Mouse (Mus musculus): ENCODE data around the gene Pkp4. TPM values are rescaled to one million over a fixed set of nuclear protein-coding genes. Genes with fewer than 3 reads are reported as not detected.

Gene Pkp4
- total RNA-seq, 2 experiments from 2014 or later = 59.9 to 76.5 TPM

DNA sequence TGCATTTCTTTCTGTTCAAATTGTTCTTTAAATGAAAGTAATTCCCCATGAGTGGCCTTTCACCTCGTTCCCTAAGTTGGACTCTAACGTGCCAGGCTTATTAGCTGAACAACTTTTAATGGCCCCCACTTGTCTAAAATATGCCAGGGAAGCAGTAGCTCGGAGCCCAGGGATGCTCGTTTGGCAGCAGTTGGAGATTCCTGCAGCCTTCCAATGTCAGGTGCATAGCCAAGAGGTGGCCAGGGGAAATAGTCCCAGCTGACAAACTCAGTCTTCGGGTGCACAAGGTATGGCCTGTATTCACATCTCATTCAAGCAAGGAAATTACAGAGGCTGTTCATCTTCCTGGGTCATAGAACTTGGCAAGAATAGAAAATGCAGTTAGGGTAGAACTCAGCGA, 112.1 kb downstream of the Pkp4 start:
- DNase-seq = no peak

DNA sequence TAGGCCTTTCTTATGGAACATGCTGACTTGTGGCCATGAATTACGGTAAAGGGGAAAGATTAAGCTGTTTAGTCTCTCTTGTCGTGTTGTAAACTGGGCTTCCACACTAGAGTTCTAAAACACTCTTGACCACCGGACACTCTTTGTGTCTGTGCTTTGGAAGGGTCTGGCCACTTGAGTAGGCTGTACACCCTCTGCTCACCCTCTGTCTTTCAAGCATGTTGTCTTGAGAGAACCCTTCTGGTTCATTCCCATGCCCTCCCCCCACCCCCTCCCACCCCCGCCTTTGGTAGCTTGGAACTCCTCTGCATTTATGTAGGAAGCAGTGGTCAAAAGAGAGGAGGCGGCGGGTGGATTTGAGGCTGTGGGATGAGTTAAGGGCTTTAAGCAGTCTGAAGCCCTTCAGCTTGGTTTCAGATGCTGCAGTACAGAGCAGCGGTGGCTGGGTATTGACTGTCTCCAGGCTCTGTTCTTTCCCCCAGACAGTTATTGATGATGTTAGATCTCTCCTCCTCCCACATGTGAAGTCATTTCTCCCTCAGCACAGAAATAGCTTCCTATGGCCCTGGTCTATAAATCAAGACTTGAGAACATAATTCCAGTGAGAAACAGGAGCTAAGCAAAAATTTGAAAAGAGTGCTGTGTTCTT, 120.4 kb downstream of the Pkp4 start:
- no peak for DNase-seq

DNA sequence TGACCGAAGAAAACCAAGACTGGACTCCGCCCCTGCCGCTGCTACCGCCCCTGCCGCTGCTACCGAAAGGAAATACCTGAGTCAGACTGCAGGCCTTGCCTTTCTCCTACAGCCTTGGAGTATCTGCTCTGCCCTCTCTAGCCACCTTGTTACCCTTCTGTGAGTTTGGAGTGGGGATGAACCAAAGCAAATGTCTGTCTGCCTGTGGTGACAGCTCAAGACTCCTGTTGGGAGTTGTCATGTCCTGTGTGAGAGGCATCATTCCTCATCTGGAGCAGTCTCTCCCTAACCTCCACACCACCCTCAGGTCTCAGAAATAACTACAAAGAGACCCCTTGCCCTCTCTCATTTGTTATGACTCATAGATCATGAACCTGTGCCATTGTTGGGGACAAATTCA, 122.3 kb downstream of the Pkp4 start:
- DNase-seq = no peak

DNA sequence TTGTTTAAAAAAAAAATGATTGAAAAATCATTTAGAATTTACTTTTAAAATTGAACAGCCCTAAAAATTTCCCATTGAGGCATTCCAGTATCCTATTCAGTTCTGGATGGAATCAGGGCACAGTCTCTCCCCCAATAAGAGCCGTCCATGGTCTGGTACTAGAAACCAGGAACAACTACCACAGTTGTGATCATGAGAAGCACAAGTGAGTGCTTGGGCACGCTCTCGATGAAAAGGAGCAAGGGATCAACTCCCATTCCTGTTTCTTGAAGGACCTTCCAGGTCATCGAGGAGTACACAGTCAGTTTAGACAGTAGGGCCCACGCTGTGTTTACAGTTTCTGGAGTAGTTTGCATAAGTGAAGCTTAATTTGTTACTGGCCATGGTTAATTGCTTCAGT, 123.6 kb downstream of the Pkp4 start:
- DNase-seq = no peak

DNA sequence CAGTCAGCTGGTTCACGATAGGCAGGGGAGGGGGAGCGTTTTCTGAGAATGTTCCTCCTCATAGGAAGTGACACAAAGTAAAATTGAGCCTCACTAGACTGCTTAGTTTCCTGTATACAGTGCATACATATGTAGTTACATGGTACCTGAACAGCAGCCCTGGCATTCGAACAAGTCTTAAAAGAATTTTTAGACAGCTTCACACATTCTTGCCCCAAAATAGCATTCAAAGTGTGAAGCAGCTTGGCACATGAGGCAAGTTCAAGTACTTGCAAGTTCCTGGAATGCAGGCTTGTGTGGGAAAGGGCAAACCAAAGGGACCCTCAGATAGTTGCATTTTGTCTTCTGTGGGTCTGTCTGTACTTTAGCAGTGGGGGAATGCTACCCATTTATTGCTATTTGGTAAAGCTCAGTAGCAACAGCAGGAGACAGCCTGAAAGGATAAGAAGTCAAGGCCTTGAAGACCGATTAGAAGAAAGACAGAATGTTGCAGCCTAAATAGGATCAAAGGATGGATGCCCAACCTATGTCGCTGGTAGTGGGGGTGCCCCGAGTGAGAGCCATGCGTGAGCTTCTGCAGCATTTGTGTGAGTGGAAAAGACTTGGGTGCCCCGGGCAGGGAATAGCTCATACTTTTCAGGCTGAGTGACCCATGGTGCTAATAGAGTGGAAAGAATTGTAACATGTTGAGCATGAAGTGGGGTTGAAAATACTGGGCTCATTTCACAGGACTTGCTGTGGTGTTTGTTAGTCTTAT, 124.3 kb downstream of the Pkp4 start:
- DNase-seq = no peak

DNA sequence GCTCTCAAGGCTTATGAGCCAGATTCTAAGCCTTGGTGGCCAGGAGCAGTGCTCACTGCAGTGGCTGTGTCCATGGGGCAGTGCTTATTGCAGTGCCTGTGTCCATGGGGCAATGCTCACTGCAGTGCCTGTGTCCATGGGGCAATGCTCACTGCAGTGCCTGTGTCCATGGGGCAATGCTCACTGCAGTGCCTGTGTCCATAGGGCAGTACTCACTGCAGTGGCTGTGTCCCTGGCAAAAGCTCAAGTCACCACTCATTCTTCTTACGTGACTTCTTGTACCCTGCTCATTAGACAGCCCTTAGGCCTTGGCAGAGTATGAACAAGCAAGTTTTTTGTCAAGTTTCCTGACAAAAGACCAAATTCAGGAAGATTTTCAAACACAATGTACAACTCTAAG, 124.9 kb downstream of the Pkp4 start:
- DNase-seq = peak; percentile 30

DNA sequence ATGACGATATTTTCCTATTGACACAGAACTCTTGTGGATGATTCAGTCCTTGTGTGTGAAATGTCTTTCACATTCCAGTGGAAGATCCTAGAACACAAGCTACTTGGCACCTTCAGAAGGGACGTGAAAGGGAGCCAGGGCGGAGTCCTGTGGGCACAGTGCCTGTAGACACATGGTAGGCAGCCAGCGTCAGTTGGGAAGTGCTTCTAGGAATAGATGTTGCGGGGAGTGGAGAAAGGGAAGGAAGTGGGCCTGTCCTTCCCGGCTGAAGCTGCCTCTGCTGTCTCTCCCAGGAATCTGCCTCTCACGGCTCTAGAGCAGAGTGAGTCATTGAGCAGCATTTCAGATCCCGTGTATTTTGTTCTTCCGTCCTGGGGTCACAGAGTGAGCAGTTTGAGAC, 125.6 kb downstream of the Pkp4 start:
- peak; percentile 75 for DNase-seq

DNA sequence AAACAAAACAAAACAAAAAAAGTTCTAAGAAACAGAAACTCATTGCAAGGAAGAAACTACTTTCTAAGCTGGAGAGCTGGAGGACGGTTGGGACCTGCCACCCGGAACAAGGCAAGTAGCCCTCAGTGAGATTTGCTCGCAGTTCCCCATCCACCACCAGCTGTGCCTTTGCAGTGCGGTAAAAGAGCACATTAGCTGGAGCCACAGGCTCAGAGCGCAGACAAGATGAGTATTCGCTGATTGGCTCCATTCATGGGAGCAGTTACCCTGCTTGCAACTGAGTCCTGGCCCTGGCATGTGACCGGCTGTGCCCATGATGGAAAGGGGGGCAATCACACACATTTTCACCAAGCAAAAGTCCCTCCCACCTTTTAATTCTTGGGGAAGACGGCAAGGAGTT, 127.0 kb downstream of the Pkp4 start:
- DNase-seq = no peak

DNA sequence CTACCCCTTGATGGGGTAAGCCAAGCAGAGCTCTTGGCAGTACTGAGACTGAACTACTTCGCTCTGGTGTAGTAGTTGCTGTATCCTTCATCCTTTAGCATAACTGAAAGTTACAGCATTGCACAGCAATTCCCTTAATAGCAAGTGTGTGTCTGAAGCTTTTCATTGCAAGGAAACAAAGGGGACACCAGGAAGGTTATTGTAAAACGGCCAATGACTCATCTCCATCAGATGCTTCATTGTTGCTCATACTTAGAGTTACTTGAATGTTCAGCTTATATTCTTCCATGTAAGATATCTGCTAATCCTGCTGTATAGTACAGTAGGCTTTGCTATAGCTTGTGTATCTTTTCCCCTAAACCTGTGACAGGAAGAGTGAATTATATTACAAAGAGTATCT, 128.8 kb downstream of the Pkp4 start:
- no peak for DNase-seq

DNA sequence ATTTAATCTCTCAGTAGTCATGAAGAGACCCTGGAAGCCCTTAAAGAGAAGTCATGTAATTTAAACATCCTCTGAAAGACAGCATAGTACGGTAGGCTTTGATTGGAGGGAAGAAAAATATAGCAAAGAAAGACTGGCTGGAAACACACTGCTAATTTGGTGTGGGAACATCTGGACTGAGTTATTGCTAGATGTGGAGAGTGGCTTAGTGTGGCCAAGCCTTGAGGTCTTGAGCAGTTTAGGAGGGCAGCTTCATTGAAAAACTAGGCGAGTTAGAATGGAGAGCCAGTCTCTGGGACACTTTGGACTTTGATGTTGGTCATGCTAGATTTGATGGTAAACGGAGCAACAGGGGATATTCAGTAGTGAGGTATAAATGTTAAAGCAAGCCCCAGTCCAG, 129.7 kb downstream of the Pkp4 start:
- no peak for DNase-seq

DNA sequence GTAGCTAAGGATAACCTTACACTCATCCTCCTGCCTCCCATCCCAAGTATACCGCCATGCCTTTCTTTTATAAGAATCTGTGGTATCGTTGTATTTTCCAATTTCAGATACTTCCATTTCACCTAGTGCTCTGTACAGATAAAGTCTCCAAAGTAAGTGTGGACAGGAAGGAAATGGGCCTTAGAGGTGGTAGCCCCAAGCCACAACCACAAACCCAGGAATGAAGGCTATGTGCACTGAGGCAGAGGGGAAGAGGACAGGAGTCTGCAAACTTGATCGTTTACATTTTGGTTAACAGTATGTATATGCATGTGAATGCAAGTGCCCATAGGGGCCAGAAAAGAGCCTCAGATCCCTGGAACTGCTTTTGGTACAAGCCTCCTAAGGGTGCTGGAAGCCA, 139.2 kb downstream of the Pkp4 start:
- no peak for DNase-seq

DNA sequence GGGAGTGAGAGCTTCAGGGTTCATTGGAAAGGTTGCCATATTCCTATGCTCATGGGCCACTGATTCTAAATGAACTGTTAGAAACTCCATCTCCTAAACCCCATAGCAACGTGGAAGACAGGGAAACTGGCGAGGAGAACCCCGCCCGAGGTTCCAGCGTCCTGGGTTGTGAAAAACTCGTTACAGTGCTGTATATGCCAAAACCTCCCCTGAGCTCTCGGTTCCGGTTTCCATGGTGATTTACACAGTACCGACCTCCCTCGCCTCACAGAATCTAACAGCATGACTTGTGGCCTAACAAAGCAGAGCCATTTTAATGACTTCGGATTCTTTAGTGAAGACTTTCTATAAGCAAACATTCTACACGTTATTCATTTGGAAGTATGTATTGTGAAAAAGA, 141.0 kb downstream of the Pkp4 start:
- no peak for DNase-seq

DNA sequence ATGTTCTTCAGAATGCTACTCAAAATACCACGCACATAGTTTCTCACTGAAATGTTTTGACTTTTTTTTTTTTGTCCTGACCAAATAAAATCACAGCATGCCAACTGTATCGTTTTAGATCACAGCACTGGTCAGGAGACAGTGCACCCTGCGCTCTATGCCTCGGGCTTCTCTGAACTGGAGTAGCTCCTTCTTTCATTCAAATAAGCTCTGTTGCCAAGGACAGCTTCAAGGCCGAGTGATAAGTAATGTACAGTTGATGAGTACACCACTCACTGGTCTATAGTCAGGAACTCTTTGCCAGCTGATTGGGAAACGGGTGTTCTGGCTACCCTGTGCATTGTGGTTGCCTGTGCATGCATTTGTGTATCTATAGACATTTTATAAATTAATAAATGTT, 141.8 kb downstream of the Pkp4 start:
- DNase-seq = peak; percentile 36

DNA sequence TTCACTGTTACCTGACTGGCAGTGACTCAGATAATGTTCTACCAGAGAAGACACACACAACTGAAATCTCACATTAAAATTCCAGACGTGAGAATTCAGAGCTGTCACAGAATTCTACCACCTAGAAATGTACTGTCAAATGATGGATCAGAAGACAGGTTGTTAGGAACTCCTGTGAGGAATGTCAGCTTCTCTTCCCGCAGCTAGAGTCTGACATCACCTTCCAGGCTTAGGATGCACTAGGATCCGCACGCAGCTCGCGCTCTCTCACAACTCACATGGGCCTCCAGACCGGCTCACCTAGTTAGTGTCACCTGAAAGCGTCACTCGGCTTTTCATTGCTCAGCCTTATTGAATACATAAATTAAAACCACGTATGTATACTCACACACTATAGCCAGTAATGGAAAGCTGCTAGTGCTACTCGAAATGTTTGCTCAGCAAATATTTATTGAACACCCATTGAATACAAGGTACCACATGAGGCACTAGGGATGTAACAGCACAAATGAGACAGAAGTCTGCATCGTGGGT, 142.9 kb downstream of the Pkp4 start:
- DNase-seq = no peak

DNA sequence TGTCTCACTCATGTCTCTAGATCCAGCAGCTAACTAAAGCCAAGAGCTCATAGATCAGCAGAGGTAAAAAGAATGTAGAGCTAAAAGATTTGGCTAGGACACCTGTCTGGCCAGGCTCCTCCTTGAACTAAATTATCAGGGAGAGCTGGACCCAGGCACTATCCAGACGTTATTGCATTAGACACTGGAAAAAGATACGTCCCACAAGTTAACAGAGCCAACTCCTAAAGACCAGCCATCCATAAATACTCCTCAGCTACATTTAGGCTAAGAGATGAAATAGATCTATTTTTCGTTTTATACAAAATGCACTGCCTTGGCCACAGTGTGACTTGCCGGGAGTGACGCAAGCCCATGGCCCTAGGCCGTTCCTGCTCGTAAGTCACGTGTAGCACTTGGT, 146.7 kb downstream of the Pkp4 start:
- no peak for DNase-seq

DNA sequence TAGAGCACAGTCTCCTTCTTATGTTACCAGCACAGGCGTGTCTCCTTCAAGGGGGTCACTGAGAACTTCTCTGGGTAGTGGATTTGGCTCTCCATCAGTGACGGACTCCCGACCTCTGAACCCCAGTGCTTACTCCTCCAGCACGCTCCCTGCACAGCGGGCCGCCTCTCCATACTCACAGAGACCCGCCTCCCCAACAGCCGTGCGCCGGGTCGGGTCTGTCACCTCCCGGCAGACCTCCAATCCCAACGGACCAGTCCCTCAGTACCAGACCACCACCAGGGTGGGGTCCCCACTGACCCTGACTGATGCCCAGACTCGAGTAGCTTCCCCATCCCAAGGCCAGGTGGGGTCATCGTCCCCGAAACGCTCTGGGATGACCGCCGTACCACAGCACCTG, 147.4 kb downstream of the Pkp4 start:
- DNase-seq = no peak

DNA sequence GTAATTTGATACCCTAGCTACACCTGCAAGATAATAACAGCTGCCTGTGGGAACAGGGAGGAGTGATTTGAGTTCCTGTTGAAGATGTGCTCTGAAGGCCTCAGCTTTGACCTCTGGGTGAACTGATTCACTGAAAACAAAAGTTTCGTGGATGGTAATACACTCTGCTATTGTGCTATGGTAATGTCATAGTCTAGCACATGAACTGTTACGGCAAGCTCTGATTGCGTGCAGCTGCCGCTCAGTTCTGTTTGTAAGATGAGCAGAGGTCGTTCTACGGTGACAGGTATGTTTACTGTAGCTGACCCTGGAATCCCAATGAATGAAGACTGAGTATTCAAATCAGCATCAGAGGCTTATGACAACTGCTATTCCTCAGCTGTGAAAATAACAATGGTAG, 152.6 kb downstream of the Pkp4 start:
- no peak for DNase-seq

DNA sequence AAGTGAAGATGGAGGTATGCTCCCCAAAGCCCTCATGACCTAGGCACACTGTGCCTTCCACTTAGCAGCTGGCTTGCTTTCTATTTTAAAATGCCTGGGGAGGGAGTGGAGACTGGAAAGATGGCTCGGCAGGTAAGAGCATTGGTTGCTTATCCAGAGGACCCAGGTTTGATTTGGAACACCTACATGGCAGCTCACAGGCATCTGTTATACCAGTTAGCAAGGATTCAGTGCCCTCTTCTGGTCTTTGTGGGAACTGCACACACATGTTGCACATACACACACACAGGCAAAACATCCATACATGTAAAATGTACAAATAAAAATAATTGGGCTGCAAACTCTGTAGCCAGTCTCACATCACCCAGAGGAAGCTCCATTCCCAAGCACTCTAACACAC, 158.0 kb downstream of the Pkp4 start:
- no peak for DNase-seq

DNA sequence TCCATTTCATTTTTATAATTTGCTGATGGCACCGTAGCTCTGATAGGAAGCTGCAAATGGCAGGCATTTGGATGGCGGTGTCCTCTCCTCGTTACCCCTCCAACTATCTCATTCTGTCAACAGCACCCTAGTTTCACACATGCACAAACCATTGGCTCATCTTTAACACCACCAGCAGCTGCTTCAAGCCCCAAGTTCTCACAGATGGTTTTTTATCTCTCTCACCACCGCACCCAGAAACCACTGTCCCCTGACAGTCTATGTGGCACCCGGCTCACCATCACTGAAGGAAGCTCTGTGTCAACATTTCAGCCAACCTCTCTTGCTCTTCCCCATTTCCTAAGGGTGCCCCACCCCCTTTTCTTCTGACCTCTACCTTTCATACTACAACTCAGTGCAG, 167.3 kb downstream of the Pkp4 start:
- no peak for DNase-seq

DNA sequence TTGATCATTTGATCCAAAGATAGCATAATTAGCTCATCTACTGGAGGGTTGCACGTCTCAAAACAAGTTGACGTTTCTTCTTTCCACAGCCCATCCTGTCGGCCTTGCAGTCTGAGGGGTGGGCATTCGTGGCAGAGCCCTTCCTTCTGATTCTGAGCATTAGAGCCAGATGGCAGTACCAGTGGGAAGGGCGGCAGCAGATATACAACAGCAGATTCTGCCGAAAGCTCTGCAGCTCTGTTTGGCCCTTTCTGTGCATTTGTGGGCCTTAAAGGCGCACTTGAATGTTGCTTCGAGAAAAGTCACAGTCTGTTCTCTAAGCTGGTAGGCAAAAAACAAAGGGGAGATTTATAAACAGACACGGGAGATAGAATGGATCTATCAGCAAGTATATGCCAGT, 170.4 kb downstream of the Pkp4 start:
- no peak for DNase-seq

DNA sequence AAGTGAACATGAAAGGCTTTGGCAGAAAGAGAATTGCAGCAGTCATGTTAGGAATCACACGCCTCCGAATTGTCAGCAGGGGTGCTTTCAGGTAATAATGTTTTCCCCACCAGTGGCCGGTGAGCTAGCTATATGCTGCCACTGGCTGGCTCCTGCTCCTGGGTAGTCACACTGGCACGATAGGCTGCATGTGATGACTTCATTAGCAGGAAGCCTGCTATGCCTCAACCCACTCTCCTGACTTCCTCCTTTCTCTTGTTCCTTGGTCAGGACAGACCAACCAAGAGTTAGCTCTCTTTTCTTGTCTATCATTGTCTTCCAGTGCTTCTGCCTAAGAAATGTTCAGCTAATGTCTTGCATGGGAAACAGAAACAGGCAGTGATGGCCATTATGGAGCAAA, 171.9 kb downstream of the Pkp4 start:
- DNase-seq = no peak

DNA sequence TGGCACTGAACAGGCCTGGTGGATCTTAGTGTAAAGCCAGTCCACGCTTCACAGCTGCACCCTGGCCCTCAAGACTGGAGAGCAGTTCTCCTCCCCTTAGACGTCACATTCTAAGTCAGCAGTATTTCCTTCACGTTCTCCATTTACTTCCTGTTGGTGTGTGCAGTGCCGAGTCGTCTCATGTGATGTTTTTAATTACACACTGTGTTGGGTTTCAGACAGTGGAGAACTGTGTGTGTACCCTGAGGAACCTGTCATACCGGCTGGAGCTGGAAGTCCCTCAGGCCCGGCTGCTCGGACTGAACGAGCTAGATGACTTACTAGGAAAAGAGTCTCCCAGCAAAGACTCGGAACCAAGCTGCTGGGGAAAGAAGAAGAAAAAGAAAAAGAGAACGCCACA, 177.9 kb downstream of the Pkp4 start:
- DNase-seq = no peak

DNA sequence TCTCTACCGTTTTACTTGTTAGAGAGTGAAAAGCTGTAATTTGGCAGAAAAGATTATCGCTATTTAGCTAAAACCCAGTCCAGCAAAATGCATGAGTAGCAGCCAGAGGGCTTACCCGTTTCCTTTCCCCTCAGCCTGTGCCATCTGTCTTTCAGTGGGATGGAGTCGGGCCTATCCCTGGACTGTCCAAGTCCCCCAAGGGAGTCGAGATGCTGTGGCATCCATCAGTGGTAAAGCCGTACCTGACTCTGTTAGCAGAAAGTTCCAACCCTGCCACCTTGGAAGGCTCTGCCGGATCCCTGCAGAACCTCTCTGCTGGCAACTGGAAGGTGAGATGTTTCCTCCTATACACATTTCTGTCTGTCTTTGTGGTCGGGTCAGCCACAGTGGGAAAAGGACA, 178.3 kb downstream of the Pkp4 start:
- no peak for DNase-seq
